Comparison of ENCODE assay signal across 7 mouse cellular contexts in genomic region chr10:78134975-78135798, GRCm38 (mm10). TPM values are rescaled to one million over a fixed set of nuclear protein-coding genes. Genes with fewer than 3 reads are reported as not detected.
DNase-seq lines count a peak whose midpoint lies in the region; ATAC-seq lines count a peak whose summit lies in the region.

No protein-coding gene starts in this region.

- no peak overlapping the region for H3K4me3 ChIP-seq in embryonic facial prominence, embryonic 12.5 days
- peak overlapping the region; percentile 34 for H3K4me3 ChIP-seq in hindbrain, embryonic 10.5 days
- H3K4me3 ChIP-seq in limb, embryonic 13.5 days: peak overlapping the region; percentile 10
- H3K4me3 ChIP-seq in midbrain, embryonic 16.5 days (ENCODE audit: low read depth, low read length): no peak overlapping the region

- intact Hi-C loops in left cerebral cortex, postnatal 25 days (cut with DNase I): no loop called here

- H3K27ac ChIP-seq in embryonic facial prominence, embryonic 12.5 days: no peak overlapping the region
- peak overlapping the region; percentile 54 for H3K27ac ChIP-seq in hindbrain, embryonic 10.5 days
- H3K27ac ChIP-seq in limb, embryonic 13.5 days: peak overlapping the region; percentile 39; the same call in 1 of the 2 replicates
- no peak overlapping the region for H3K27ac ChIP-seq in midbrain, embryonic 16.5 days (ENCODE audit: low read length)

- H3K4me2 ChIP-seq in embryonic facial prominence, embryonic 12.5 days (replicated peaks): peak overlapping the region; percentile 38
- H3K4me2 ChIP-seq in limb, embryonic 13.5 days (replicated peaks): peak overlapping the region; percentile 52
- 0 out of 2 replicates have a peak overlapping the region, but pooled peaks have one; percentile 17 for H3K4me2 ChIP-seq in midbrain, embryonic 16.5 days (ENCODE audit: low read length)

- H3K9me3 ChIP-seq in embryonic facial prominence, embryonic 12.5 days: no peaks in the 10 kb centered on the region
- no peaks in the 10 kb centered on the region for H3K9me3 ChIP-seq in hindbrain, embryonic 10.5 days
- H3K9me3 ChIP-seq in limb, embryonic 13.5 days: no peaks in the 10 kb centered on the region
- no peaks in the 10 kb centered on the region for H3K9me3 ChIP-seq in midbrain, embryonic 16.5 days (replicated peaks; ENCODE audit: control insufficient read depth, low read length, poor library complexity, severe bottlenecking)

- no peaks in the 10 kb centered on the region for H3K36me3 ChIP-seq in embryonic facial prominence, embryonic 12.5 days
- H3K36me3 ChIP-seq in hindbrain, embryonic 10.5 days: no peaks in the 10 kb centered on the region
- no peaks in the 10 kb centered on the region for H3K36me3 ChIP-seq in limb, embryonic 13.5 days
- H3K36me3 ChIP-seq in midbrain, embryonic 16.5 days (ENCODE audit: control insufficient read depth, insufficient read depth, low read length): no peaks in the 10 kb centered on the region

- peaks cover 16% of the 10 kb centered on the region for H3K4me1 ChIP-seq in embryonic facial prominence, embryonic 12.5 days
- H3K4me1 ChIP-seq in hindbrain, embryonic 10.5 days (replicated peaks): peaks cover 34% of the 10 kb centered on the region
- peaks cover 32% of the 10 kb centered on the region for H3K4me1 ChIP-seq in limb, embryonic 13.5 days
- H3K4me1 ChIP-seq in midbrain, embryonic 16.5 days (ENCODE audit: control insufficient read depth, insufficient read depth, low read length): peaks cover 4% of the 10 kb centered on the region; the same call in 1 of the 2 replicates

- DNase-seq in R1 (ENCODE audit: low read depth, low spot score) (peak; percentile 41), adipocyte (ENCODE audit: low spot score) (no peak)
- peak; percentile 37 for DNase-seq in hindbrain, embryonic 10.5 days (ENCODE audit: low spot score)
- no peak for DNase-seq in left cerebral cortex, postnatal 25 days (ENCODE audit: low spot score in 2 of 2)

- H3K27me3 ChIP-seq in embryonic facial prominence, embryonic 12.5 days: no peaks in the 10 kb centered on the region
- H3K27me3 ChIP-seq in hindbrain, embryonic 10.5 days (ENCODE audit: insufficient read depth, poor library complexity, severe bottlenecking): no peaks in the 10 kb centered on the region
- H3K27me3 ChIP-seq in limb, embryonic 13.5 days: no peaks in the 10 kb centered on the region
- H3K27me3 ChIP-seq in midbrain, embryonic 16.5 days (ENCODE audit: control insufficient read depth, insufficient read depth, low read depth, low read length): no peaks in the 10 kb centered on the region

- no peak overlapping the region for H3K9ac ChIP-seq in embryonic facial prominence, embryonic 12.5 days
- peak overlapping the region; percentile 31; the same call in 1 of the 2 replicates for H3K9ac ChIP-seq in limb, embryonic 13.5 days
- H3K9ac ChIP-seq in midbrain, embryonic 16.5 days (ENCODE audit: low read depth, low read length): no peak overlapping the region

- ATAC-seq in embryonic facial prominence, embryonic 12.5 days (ENCODE audit: insufficient number of reproducible peaks, insufficient read depth, low FRiP score, low TSS enrichment): peak; percentile 11; the same call in 1 of the 2 replicates
- ATAC-seq in limb, embryonic 13.5 days (ENCODE audit: low FRiP score, low read depth): peak; percentile 30
- no peak for ATAC-seq in midbrain, embryonic 16.5 days

- WGBS in embryonic facial prominence, embryonic 12.5 days: 12% methylated on average over 14 of the region's 14 CpGs
- WGBS in hindbrain, embryonic 10.5 days: 16% methylated on average over 14 of the region's 14 CpGs
- WGBS in limb, embryonic 13.5 days: 11% methylated on average over 14 of the region's 14 CpGs
- WGBS in midbrain, embryonic 16.5 days: 14% methylated on average over 14 of the region's 14 CpGs

RNA-seq across cellular contexts. Expression of gene D10Jhu81e, which starts 34.4 kb away (rescaled TPM):
- polyA plus RNA-seq in embryonic facial prominence, embryonic 12.5 days (2016; fragmentation: Nextera tagmentation; extraction: Ambion mirVana): 30.3 and 32.8 TPM in 2 replicates
- polyA plus RNA-seq in hindbrain, embryonic 10.5 days (2016; fragmentation: Nextera tagmentation; extraction: Ambion mirVana): 17.1 and 28.7 TPM in 2 replicates
- polyA plus RNA-seq in limb, embryonic 13.5 days (2015; fragmentation: Nextera tagmentation; extraction: Ambion mirVana): 34.7 and 34.8 TPM in 2 replicates
- polyA plus RNA-seq in midbrain, embryonic 16.5 days (2015; fragmentation: Nextera tagmentation; extraction: Ambion mirVana): 24.9 and 34.2 TPM in 2 replicates
- total RNA-seq in left cerebral cortex, postnatal 25 days (2021): 100 to 1,000 TPM; 106 to 109 TPM

RNA-seq across cellular contexts. Expression of gene Pwp2, which starts 49.8 kb away (rescaled TPM):
- polyA plus RNA-seq in embryonic facial prominence, embryonic 12.5 days (2016; fragmentation: Nextera tagmentation; extraction: Ambion mirVana): 24.2 and 27.0 TPM in 2 replicates
- 23.3 and 27.0 TPM in 2 replicates for polyA plus RNA-seq in hindbrain, embryonic 10.5 days (2016; fragmentation: Nextera tagmentation; extraction: Ambion mirVana)
- polyA plus RNA-seq in limb, embryonic 13.5 days (2015; fragmentation: Nextera tagmentation; extraction: Ambion mirVana): 21.1 and 22.5 TPM in 2 replicates
- polyA plus RNA-seq in midbrain, embryonic 16.5 days (2015; fragmentation: Nextera tagmentation; extraction: Ambion mirVana): 18.1 and 19.0 TPM in 2 replicates
- total RNA-seq in left cerebral cortex, postnatal 25 days (2021): 10 to 100 TPM; 16.7 to 18.2 TPM

Comparison
In these comparisons a context has a peak if more than half of its experiments do, and no peak if none do; other contexts are left out.
1. DNase-seq: peak in R1 (single experiment) and hindbrain, embryonic 10.5 days (single experiment); none in left cerebral cortex, postnatal 25 days (0 of 2) and adipocyte (single experiment).
2. H3K27ac ChIP-seq: peak in hindbrain, embryonic 10.5 days (single experiment) and limb, embryonic 13.5 days (single experiment); none in embryonic facial prominence, embryonic 12.5 days (single experiment) and midbrain, embryonic 16.5 days (single experiment).
3. H3K4me3 ChIP-seq: peak in hindbrain, embryonic 10.5 days (single experiment) and limb, embryonic 13.5 days (single experiment); none in embryonic facial prominence, embryonic 12.5 days (single experiment) and midbrain, embryonic 16.5 days (single experiment).
4. Peak in every context shown above with its lines, with median percentiles within 50 percentile points of each other: H3K4me2 ChIP-seq.